Mouse (Mus musculus) 416B (cell line): ENCODE measurements at regions not wholly inside any gene's neighbourhood (a gene's known extent, or its start where the extent isn't known, plus 50 kb on each side); places are given as distances from the start of the nearest gene placed in this dataset.

Source experiments
- DNase-seq: peaks from one replicate; pipeline ENCODE4 v3.0.0; 2011; ENCODE audit warnings: low read depth

DNA sequence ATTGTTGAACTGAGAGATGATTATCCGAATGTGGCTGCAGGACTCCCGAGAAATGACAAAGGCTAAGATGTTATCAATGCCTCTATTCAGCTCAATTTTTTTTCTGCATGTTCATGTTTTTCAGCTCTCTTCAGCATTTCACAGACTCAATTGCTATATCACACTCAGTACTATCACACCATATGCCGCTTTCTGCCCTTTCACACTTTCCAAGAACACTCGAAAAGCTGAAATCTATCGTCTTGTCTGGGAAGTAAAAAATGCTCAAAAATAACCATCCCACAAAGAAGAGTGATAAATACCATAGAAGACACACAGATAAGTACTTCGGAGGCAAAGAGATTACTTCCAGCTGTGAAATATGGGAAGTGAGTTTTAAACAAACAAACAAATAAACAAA is 6398.9 kb upstream of the Gm7489 start:
- DNase-seq, result no peak

DNA sequence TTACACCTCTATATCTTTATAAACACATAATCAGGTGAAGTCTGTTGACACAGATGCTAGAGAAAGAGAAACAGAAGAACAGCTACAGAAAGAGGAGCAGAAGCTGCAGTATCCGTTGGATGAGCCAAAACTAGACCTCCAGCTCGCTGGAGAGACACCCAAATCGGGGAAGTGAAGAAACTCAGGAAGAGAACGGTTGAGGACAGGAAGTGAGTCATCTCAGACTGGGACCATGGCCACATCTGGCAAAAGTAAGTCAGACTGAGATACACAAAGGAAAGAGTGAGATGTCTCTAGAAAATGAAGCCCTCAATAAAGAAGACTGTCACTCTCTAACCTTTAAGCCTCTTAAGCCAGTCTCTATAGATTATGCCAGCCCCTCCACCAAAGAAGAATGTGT is 6362.8 kb upstream of the Gm7489 start:
- peak; percentile 84 for DNase-seq
